Mouse (Mus musculus) ES-E14 (cell line): Measurements from ENCODE around the gene Mapt. TPM values are rescaled to one million over a fixed set of nuclear protein-coding genes. Genes with fewer than 3 reads are reported as not detected.

Experiments used
- DNase-seq: peaks from one replicate; pipeline ENCODE4 v3.0.0-alpha.2; 2013; ENCODE audit warnings: low read depth, low spot score
- H3K27ac ChIP-seq: 2 replicates; pipeline ENCODE4 v1.5.1; 2012; ENCODE audit warnings: low read depth, mild to moderate bottlenecking, low read length, moderate library complexity, mixed read lengths; ENCODE audit not compliant: poor library complexity, insufficient read depth, severe bottlenecking
- H3K36me3 ChIP-seq: 2 replicates; pipeline ENCODE4 v1.6.1; 2012; ENCODE audit warnings: mild to moderate bottlenecking, low read length, moderate library complexity, mixed read lengths; ENCODE audit not compliant: control insufficient read depth, poor library complexity, insufficient read depth, severe bottlenecking
- H3K4me1 ChIP-seq, 2 experiments: fragments of 150-350 bp in 1 of 2; sonication (generic) in 1 of 2; 2 replicates each; pipeline ENCODE4 v1.6.1; 2012; ENCODE audit warnings: low read length in 2 of 2, mild to moderate bottlenecking in 1 of 2, mixed read lengths in 1 of 2; ENCODE audit not compliant: control insufficient read depth in 2 of 2, insufficient read depth in 2 of 2, poor library complexity in 1 of 2
- H3K4me3 ChIP-seq, 2 experiments: fragments of 150-350 bp in 1 of 2; sonication (generic) in 1 of 2; 2 replicates each; pipeline ENCODE4 v1.5.1; 2012; ENCODE audit warnings: low read length in 2 of 2, low read depth in 1 of 2, mild to moderate bottlenecking in 1 of 2, mixed read lengths in 1 of 2; ENCODE audit not compliant: insufficient read depth in 1 of 2, poor library complexity in 1 of 2, severe bottlenecking in 1 of 2
- H3K9ac ChIP-seq: 2 replicates; pipeline ENCODE4 v1.6.1; 2012; ENCODE audit warnings: low read depth, mild to moderate bottlenecking, low read length, mixed read lengths; ENCODE audit not compliant: poor library complexity, insufficient read depth, severe bottlenecking
- H3K9me3 ChIP-seq: fragments of 150-350 bp; sonication (generic); 2 replicates; pipeline ENCODE4 v1.6.1; 2012; ENCODE audit warnings: low read depth, mild to moderate bottlenecking, low read length; ENCODE audit not compliant: control insufficient read depth, insufficient read depth
- CHD2 ChIP-seq: IDR thresholded peaks from 2 replicates; pipeline ENCODE4 v1.6.1; 2014; ENCODE audit warnings: mild to moderate bottlenecking, low read depth, low read length, inconsistent platforms
- HCFC1 ChIP-seq: IDR thresholded peaks from 2 replicates; pipeline ENCODE4 v1.6.1; 2012; ENCODE audit warnings: low read length, inconsistent platforms, borderline replicate concordance; ENCODE audit not compliant: insufficient read depth
- MAFK ChIP-seq: IDR thresholded peaks from 2 replicates; pipeline ENCODE4 v1.6.1; 2014; ENCODE audit warnings: mild to moderate bottlenecking, low read depth, low read length, inconsistent platforms; ENCODE audit not compliant: insufficient read depth
- ZC3H11A ChIP-seq: IDR thresholded peaks from 2 replicates; pipeline ENCODE4 v1.6.1; 2012; ENCODE audit warnings: low read depth, mild to moderate bottlenecking, inconsistent platforms, low read length, borderline replicate concordance
- ZNF384 ChIP-seq: IDR thresholded peaks from 2 replicates; pipeline ENCODE4 v1.6.1; 2012; ENCODE audit warnings: low read depth, low read length, inconsistent platforms
- in situ Hi-C, 2 experiments: fragments of 600-800 bp; cut with MboI; formaldehyde crosslinking; loops; one replicate each; pipeline ENCODE4 v1.15.1; 2025; ENCODE audit warnings: low sequenced_read_pairs in 2 of 2, inconsistent platforms in 1 of 2; ENCODE audit not compliant: unreplicated experiment in 2 of 2
- total RNA-seq: library from RNA; depleted of rRNA; stranded (reverse); fragments of 300-350 nt; gene quantifications from 2 replicates; pipeline ENCODE4 v1.2.3, GENCODE M21; 2012

Mapt gene
- total RNA-seq, 1 experiment, result 9.7 TPM

DNA sequence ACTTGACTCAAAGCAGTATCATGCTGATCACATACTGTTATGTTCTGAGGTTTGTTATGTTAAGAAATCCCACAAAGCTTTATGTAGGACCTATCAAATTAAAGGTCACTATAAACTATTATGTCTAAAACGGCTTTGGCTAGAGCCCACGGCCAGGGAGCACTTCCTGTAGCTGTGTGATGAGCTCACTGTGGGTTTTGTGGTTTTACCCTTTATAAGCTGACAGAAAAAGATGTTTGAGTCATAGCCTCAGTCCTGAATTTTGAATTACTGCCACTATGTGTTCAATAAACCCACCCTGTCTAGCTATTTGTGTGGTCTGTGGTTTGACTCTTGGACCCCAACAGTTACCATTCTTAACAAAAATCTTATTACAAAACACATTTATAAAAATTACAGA lies 130.6 kb downstream of the Mapt start:
- no peak for DNase-seq
- H3K27ac ChIP-seq, result no peak overlapping the region
- H3K9me3 ChIP-seq, result no peaks in the 10 kb centered on the region
- TF ChIP-seq HCFC1, result no peak
- in situ Hi-C loops, result no loop called here
- peaks cover 4% of the 10 kb centered on the region for H3K36me3 ChIP-seq
- no peak overlapping the region for H3K9ac ChIP-seq
- H3K4me1 ChIP-seq, result peaks cover 0 to 3% of the 10 kb centered on the region in 2 experiments; a peak in 1 of 4 replicates
- no peak overlapping the region for H3K4me3 ChIP-seq

DNA sequence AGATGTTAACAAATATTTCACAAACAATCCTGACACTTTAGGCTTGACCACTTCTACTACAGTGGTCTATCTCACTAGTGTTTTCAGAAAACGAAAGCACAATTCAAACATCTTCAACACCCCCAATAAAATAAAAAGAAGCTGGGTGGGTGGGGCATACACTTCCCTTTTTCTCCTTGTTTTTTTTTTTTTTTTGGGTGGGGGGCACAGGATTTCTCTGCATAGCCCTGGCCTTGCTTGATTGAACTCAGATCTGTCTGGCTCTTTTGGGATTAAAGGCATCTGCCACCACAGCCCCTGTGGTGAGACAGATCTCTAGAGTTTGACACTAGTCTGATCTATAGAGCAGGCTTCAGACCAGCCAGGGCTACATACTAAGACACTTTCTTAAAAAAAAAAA lies 131.5 kb downstream of the Mapt start:
- TF ChIP-seq MAFK, result no peak
- TF ChIP-seq HCFC1, result no peak
- TF ChIP-seq ZNF384, result no peak
- TF ChIP-seq CHD2, result no peak
- TF ChIP-seq ZC3H11A, result no peak
- Histone ChIP-seq H3K4me1 (peaks cover 0 to 3% of the 10 kb centered on the region in 2 experiments; a peak in 1 of 4 replicates), H3K9ac (no peak overlapping the region), H3K4me3 (no peak overlapping the region), H3K9me3 (no peaks in the 10 kb centered on the region), H3K36me3 (peaks cover 2% of the 10 kb centered on the region), H3K27ac (no peak overlapping the region; the same call in 1 of the 2 replicates)
- no peak for DNase-seq
- in situ Hi-C loops, result no loop called here

DNA sequence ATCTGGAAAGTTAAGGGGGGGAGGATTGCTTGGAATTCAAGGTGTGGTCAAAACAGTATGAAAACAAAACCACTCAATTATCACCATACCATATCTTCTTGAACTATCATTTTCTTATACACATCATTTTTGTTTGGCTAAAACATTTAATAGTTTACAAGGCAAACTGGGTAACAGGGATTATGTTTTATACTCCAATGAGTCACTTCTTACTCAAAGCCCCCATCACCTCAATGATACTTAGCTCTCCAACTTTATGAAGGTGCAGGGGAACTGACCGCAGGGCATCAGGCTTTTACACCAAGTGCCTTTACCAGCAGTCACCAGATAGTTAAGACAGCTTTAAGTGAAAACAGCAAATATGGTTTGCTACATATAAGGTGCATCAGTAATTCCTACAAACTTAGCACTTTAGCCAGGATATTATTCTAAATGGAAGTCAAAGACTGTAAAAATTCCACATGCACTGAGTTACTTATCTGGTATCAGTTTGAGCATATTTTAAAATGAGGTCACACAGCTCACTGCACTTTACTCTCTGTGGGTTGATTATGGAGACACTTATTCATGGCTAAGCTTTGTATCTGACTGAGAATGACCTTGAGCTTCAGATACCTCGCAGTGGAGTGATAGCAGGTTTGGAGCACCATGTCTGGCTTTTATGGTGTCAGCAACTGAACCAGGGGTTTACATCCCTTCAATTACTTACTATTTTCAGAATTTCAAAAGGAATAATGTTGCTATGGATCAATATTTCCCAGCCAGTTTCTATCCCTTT lies 132.8 kb downstream of the Mapt start:
- in situ Hi-C loops, result no loop called here
- Histone ChIP-seq H3K27ac (no peak overlapping the region), H3K36me3 (peaks cover 1% of the 10 kb centered on the region), H3K9ac (no peak overlapping the region), H3K4me3 (no peak overlapping the region), H3K9me3 (no peaks in the 10 kb centered on the region), H3K4me1 (peaks cover 0 to 3% of the 10 kb centered on the region in 2 experiments; a peak in 1 of 4 replicates)
- DNase-seq, result no peak
- TF ChIP-seq MAFK (no peak), HCFC1 (no peak)

DNA sequence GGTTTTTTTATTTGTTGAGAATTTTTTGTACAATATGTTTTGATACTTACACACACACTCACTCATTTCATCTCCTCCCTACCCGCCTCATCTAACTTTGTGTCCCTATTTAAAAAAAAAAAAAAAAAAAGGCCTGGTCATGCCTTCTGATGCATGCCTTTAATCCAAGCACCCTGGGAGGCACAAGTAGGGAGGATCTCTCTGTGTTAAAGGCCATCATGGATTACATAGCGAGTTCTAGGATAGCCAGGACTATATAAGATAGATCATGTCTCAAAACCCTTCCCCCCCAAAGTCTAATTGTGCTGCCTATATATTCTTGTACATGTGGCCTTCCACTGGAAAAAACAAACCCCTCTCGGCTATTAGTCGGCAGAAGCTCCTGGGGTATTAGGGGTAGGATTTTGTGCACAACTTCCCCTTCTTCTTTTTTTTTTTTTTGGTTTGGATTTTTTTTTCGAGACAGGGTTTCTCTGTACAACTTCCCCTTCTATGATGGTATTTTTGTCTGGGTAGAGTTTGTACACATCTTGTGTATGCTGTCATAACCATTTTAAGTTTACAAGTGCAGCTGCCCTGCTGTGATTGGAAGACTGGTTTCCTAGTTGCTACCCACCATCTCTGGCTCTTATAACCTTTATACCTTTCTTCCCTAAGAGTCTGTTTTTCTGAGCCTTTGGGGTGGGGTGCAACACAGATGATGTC lies 136.4 kb downstream of the Mapt start:
- in situ Hi-C loops, result no loop called here

More for the DNA sequence above, 136.4 kb downstream of the Mapt start:
- no peak for DNase-seq
- Histone ChIP-seq H3K27ac (no peak overlapping the region), H3K36me3 (no peaks in the 10 kb centered on the region; the same call in 1 of the 2 replicates), H3K4me1 (peaks cover 0 to 3% of the 10 kb centered on the region in 2 experiments; a peak in 1 of 4 replicates), H3K9ac (no peak overlapping the region), H3K4me3 (no peak overlapping the region), H3K9me3 (no peaks in the 10 kb centered on the region)
- no peak for TF ChIP-seq ZC3H11A
- TF ChIP-seq ZNF384, result no peak
- TF ChIP-seq CHD2, result no peak
- TF ChIP-seq HCFC1, result no peak
- no peak for TF ChIP-seq MAFK
